Mouse (Mus musculus) gastrocnemius, adult 18-20 months (tissue): ENCODE results near the gene Slc1a3. TPM values are rescaled to one million over a fixed set of nuclear protein-coding genes. Genes with fewer than 3 reads are reported as not detected.
A peak's percentile ranks its signal among the peaks of the same experiment; 100 is the strongest.

Experiments used
- DNase-seq: peaks from one replicate; pipeline ENCODE4 v3.0.0; 2021; ENCODE audit warnings: low spot score
- total RNA-seq, 2 experiments: library from RNA; stranded (reverse); gene quantifications; 2 replicates each; pipeline ENCODE4 v1.2.3; 2021

Gene Slc1a3
- total RNA-seq, 2 experiments from 2014 or later: 1.4 to 1.8 TPM

DNA sequence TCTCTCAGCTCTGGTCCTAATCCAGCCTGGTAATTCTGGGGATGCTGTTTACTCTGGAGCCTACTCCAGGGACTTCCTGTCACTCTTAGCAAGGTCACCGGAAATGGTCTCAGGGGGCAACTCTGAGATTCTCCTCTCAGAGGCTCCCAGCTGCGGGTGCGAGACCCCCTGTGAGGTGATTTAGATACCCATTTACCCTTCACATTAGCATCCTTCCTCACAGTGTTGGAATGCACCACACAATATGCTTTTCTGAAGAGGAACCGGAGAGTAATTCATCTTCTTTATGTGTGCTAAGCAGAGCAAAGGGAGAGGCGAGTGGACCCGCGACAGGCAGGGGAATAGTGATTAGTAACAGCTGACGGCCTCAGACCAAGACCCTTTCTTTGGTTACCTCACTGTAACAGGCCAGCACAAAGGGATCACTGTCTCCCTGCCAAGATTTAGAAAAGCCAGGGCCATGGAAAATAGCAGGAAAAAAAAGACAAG lies 51.0 kb downstream of the Slc1a3 start:
- DNase-seq: no peak

DNA sequence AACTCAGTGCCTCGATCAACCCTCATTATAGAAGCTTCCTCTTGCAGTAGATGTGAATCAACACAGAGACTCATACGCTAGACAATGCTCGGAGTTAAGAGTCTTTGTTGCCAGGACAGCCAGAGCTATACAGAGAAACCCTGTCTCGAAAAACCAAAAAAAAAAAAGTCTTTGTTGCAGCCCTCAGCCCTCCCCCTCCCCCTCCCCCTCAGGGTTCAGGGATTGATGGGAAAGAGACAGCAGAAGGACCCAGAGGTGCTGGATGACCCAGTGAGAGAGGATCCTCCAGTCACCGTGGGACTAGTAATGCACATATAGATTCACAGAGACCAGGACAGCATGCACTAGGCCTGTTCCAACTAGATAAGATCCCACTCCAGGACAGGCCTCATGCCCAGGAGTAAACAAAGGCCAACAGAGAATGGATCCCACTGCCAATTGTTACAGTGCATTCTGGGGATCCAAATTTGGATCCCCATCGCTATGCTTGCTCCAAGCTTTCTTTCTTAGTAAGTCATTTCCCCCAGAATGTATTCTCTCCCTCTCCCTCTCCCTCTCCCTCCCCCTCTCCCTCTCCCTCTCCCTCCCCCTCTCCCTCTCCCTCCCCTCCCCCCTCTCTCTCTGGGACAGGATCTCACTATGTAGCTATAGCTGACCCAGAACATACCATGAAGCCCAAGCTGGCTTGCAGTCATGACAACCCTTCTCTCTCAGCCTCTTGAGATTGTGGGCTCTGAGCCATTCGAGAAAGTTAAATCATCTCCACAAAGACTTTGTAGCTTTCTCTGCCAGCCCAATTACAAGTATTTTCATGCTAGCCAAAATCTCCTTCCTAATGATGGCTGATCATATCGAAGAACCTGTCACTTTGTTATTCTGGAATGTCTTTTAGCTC lies 52.2 kb downstream of the Slc1a3 start:
- no peak for DNase-seq

DNA sequence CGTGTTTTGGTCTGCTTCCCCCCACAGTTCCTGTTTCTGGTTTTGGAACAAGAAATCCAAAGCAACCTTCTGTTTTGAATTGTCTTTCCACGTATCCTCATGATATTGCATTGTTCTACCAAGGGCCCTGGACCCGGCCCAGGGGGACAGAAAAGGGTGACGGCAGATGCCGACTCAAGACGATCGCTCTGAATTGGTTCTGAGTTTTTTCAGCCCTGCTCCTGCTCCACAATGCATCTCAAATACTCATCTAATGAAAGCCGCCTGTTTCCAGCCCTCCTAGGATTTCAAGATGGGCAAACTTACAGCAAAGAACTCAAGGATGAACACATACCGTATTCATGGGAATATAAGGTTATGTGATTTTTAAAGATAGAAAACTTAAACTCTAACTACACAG lies 55.3 kb downstream of the Slc1a3 start:
- DNase-seq: no peak

DNA sequence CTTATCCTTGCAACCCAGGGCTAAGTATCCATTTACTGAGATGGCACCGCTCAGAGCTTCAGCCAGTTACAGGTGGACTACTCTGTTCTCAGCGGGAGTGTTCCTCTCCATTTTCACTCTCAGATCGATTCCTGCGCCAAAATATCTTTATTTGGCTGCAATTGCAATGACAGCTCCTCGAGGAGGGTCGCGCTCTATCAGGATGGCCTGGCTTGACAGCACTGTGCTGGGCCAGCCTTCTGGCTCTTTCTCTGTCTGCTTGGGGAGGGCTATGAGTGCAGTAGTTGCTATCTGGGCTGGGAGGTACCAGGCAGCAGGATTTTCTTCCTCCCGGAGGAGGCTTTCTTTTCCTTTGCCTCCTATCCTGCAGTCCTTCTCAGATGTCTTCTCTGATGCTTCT lies 57.9 kb downstream of the Slc1a3 start:
- DNase-seq: no peak

DNA sequence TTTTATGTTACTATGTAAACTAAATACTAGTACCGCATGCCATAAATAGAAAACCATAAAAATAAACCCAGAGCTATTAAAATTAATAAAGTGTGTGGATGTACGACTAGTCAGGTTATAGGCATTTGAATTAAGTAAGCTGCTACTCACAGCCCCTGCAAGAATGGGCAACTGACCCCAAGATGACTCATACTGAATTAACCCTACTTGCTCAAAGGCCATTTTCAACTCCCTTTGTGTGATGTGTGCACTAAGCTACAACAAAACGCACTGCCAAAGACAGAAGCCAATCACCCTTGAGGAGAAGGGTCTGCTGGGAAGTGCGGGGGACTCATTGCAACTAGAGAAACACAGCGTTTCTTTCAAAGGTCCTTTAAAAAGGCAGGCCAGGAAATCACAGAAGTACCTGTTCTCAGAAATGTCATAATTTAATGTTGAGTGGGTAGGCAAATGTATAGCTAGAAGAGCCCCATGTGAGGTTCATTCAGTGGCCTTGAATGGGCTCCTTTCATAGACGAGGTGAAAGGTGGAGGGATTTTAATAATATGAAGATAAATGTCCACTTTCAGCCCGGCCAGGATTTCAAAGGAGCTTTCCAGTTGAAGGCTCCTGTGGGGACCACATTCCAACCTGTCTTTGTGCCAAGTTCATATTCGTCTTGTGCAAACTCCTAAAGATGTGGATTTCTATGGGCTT lies 66.4 kb downstream of the Slc1a3 start:
- DNase-seq: no peak

DNA sequence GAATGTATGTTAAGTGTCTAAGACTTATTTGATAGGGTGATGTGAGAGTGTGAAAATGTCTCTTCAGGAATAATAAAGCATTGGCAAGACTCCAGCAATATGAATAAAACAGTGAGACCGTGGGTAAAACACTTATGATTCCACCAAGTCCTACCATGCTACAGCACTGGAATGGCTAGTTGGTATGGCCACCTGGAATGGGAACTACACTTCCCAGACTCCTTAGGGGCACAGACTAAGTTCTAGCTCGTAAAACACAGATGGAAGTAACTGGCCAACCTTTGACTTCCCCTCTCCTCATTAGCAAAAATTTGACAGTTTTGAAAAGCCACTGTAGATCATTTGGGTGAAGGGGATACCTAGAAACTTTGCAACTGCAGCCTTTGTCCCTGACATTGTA lies 70.7 kb downstream of the Slc1a3 start:
- no peak for DNase-seq

DNA sequence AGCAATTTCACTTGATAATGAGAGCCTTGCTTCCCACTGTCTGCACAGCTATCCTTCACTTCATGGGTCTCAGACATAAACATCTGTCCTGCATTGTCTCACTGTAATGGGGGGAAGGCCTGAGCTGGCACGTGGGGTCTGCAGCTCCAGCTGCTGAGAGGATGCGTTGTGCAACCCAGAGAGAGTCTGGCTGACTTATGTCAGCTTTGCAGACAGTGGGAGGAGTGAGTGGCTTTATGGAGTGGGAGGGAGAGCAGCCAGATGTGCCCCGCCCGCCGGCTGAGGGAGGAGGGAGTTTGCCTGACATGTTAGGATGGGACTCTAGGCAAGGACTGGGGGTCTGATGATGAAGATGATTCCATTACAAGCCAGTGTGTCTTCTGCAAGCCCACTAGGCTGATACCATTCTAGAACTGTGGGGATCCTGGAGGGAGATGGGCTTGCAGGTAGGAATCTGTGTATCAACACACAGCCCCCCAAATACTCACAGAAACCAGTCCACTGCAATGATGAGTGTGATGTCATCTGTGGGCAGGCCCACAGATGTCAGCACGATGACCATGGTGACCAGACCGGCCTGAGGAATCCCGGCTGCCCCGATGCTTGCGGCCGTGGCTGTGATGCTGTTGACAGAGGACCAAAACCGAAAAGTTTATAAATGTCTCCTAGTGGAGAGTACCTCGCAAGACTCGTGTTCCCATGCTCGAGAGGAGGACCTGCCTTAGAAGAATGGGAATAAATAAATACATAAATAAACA lies 71.8 kb downstream of the Slc1a3 start:
- no peak for DNase-seq

DNA sequence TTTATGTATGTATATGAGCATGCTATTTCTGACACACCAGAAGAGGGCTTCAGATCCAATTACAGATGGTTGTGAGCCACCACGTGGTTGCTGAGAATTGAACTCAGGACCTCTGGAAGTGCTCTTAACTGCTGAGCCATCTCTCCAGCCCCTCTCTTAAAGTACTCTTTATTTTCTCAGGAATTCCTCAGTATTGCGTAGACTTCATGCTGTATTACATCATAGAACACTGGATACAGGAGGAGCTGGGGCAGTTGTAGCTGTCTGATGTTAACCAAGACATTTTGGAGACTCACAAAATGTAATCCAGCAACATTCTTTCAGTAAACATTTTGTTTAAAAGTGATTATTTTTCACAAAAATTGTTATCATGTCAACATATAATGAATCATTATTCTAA lies 73.3 kb downstream of the Slc1a3 start:
- DNase-seq: no peak

DNA sequence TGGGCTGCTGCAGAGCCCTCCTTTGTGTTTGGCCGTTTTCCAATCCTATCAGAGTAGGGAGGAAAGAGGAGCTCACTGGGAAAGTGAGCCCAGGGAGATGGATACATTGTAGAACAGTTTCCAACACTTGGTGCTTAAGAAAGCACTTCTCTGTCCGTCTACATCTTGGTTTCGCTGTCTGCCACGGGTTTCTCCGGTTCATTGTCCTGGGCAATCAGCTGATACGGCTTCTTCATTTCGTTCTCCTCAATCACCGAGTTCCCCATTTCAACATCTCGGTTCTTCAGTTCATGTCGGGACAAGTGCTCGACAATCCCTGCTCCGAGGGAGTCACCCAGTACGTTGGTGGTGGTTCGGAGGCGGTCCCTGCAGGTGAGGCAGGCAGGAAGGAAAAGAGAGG lies 74.6 kb downstream of the Slc1a3 start:
- no peak for DNase-seq

DNA sequence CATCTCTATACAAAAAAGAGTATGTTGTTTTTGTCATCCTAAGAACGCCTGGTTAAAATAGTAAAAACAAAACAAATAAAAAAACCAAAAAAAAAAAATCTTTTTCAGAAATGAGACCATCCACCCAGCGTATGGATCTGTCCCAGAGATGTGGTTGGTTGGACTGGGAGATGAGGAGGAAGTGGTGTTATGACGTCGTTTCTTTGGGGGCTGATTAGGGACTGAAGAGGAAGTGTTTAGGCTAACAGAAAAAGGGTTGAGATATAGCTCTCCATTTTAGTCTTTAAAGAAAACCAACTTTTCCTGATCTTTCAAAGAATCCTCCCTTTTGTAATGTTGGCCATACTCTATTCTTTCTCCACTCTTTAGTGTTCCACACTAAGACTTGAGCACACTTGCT lies 75.8 kb downstream of the Slc1a3 start:
- DNase-seq: no peak

DNA sequence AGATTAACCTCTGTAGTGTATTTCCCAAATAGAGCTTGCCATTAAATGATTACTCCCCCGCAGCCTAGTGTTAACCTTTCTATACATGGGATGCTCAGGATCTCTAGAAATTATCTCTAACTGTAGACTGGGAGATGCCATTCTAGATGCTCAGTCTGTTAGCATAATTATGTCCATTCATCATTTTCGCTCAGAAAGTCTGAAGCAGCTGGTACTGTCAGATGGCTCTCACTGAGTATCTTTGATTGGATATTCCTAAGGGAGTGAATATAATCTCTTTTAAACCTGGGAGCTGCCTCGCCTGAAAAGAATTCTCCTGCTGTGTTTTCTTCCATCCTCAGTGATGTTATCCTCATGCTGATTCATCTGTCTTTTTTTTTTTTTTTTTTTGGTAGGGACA lies 76.2 kb downstream of the Slc1a3 start:
- no peak for DNase-seq

DNA sequence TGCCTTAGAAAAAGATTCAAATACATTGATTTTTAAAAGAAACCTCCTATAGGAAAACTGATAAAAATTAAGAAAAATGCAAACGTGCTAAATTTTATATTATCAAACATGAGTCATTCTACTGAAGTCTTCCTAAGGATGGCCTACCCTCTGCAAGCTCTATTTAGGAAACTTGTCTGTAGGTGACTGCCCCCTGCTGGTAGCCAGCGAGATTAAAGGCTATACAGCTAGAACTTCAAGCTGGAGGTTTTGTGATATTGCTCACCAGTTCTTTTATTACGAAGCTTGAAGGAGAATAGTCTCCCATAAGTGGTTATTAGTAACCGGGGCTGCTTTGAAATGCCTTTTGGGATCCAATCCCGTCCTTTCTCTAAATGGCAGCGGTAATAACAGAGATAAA lies 77.2 kb downstream of the Slc1a3 start:
- DNase-seq: peak; percentile 36

DNA sequence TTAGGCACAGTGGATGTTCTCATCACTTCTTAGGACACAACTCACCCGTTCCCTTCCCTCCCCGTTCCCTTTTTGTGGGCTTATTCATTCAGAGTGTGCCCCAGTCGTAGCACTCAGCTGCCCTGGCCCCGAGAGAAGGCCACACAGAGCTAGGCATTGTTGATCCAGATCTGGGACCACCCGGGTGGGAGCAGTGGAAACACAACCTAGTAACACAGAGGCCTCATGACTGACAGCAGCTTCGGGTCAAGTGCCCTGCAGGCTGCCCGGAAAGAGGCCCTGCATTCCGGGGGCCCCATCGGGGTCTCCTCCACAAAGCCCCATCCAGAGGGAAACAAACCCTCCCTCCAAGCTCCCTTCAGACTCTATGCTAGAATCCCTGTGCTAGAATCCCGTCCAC lies 78.2 kb downstream of the Slc1a3 start:
- no peak for DNase-seq

DNA sequence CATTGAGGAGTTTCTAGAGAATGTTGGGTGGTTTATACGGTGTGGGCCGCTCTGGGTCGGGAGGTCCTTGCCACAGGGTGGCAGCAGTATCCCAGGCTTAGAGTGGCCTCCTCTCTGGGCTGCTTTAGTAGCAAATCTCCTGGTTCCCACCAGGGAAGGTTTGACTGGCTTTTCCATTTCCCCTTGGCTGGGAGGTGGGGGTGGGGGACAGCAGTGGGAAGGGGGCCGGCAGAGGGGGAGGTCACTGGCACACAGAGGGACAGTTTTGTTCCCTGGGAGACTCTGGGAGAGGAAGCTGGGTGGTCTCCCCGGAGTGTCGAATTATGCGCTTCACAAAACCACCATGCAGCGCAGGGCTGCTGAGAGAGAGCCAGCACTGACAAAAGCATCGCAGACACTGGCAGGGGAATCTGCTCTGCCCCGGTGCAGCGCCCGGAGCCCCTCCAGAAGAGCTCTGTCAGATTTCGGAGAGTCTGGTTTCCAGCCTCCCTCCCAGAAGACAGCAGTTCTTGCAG lies 81.2 kb downstream of the Slc1a3 start:
- DNase-seq: peak; percentile 50

DNA sequence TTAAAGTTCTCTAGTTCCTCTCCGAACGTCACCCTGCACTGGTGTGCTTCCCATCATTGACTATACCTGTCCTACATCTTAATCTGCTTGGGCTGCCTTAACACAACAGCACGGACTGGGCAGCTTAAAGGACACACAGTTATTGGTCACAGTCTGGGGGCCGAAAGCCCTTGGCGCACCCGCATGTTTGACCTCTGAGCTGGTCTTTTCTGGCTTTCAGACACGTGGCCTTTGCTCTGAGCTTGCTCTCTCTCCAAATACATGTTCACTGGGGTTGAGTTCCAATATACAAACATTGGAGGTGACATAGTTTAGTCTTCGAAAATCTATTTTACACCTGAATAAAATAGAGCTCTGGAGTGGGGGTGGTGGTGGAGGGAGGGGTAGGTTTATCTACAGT lies 82.4 kb downstream of the Slc1a3 start:
- no peak for DNase-seq

DNA sequence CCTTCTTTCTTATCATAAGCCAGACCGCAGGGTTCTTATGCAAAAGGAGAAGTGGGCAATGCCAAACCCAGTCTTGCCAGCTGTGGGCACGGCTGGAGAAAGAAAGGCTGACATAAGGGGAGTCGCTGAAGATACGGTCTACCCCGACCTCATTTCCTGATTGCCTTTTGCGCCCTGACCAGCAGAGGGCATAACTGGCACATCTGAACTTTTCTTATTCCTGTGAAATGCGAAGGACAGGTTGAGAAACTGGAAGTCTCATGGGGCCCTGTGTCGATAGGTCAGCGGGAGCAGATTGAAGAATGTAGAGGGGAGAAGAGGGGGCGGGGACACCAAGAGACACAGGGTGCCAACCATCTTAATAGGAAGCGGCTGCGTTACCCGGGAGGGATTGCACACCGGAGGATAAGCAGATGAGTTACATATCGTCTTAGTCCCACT lies 83.4 kb downstream of the Slc1a3 start:
- DNase-seq: peak; percentile 61

DNA sequence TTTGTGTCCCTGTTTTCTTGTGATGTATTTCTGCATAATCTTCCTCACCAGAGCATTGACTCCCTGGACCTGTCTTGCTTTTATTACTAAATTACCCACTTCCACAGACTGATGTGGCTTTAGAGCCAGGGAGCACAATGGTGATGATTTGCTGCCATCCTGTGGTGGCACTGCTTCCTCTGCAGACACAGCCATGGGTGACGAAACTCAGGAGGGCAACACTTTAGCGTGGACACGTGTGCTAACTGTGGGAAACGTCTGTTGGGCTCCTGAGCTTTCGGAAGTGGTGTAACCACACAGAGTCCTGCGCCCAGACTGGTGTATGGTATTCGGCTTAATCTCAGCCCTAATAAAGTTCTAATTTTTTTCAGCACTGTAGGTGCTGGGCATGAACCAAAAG lies 85.2 kb downstream of the Slc1a3 start:
- DNase-seq: peak; percentile 15

DNA sequence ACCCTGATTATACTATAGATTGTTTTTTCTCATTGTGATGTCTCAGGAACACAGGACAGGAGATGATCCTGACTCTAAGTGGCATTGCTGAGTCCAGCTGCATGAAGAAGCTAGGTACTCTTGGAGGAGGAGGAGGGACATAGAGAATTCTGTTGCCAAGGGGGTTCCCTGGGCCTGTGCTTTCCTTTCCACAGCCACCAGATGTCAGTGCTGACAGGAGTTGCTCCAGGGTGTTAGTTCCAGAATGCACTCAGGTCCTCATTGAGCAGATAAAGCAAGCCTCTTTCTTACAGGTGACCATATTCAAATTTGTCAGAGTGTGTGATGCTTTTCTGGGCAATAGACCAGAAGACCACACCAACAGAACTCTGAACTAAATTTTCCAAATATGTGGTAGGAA lies 86.7 kb downstream of the Slc1a3 start:
- DNase-seq: no peak

DNA sequence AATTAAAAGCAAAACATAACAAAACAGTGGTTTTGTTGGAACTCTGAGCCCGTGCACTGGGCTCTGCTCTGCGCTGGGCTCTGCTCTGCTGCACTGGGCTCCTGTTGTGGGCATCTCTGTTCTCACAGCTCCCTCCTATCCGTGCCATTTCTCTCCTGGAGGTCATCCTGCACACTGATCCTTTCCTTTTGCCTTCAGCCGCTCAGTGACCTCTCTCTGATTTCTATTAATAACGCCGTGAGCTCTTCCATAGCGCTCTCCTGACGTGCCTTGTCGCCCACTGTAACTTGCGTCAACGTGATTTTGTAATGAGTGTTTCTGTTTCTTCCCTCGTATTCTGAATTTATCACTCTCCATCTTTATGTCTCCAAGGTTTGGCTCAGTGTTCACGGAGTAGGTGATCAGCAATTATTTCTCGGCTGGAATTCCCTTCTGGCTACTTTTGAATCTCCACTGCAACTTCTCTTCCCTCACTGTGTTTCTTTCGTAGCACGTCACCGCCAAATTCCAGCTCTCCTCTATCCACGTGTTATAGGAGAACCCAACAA lies 91.0 kb downstream of the Slc1a3 start:
- DNase-seq: no peak

DNA sequence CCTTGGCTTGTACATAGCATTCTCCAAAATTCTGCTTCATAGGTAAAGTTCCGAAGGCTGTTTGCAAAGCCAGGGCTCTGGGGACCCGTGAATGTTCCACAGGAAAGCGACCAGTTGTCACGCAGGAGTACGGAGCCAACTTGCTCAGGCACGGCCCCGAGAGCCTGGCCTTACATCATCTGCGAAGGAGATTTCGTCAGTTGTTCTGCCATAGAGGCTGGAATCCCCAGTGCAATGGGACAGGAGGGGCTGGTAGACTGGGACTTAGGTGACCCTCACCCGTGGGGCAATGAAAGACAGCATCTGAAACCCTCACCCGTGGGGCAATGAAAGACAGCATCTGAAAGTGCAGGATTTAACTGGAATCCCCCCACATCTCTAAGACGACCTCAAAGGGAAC lies 94.3 kb downstream of the Slc1a3 start:
- DNase-seq: no peak

DNA sequence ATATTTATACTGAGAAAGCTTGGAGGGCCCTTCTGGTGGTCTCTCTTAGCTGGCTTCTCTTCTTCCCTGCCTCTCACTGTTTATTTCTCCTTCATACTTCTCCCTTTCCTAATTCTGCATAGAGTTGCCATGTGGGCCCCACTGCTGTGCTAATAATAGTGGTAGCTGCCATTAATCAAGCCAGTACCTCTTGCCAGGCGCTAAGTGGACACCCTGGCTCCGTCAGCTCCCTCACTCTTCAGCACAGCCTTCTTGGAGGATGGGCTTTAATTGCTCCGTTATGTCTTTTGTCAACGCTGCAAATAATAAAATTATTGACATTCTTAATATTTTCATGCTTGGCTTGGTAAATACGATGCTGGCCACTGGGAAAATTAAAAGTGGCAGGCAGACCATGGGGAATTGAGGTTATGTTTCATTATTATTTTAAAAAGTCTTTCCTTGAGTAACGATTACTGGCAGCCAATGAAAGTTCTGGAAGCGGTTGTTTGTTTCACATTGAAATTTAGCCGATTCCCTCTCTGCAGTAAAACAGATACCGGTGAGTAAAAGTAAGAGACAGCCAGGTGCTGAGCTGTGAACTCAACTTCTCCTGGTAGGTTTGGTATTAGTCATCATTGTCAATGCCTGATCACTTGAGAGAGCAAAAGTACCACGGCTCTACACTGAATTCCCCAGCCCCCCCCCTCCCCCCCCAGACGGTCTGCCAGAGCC lies 94.9 kb downstream of the Slc1a3 start:
- DNase-seq: peak; percentile 4
